In genomic region chr1:162509329-162510012, GRCm38 (mm10) we compare ENCODE assay signal across 8 mouse cellular contexts. TPM values are rescaled to one million over a fixed set of nuclear protein-coding genes. Genes with fewer than 3 reads are reported as not detected.
DNase-seq lines count a peak whose midpoint lies in the region; ATAC-seq and TF ChIP-seq lines count a peak whose summit lies in the region.

No protein-coding gene starts in this region.

- no peak for TF ChIP-seq CTCF in brain, embryonic 14.5 days (IDR thresholded peaks at IDR 0.05; ENCODE audit: borderline replicate concordance, extremely low read depth, insufficient read depth, insufficient read length)

- H3K27me3 ChIP-seq in heart, embryonic 16.5 days (ENCODE audit: control insufficient read depth, insufficient read depth, low read length) = no peaks in the 10 kb centered on the region
- H3K27me3 ChIP-seq in lung, embryonic 16.5 days (ENCODE audit: control insufficient read depth, insufficient read depth, low read depth, low read length) = no peaks in the 10 kb centered on the region

- H3K9ac ChIP-seq in heart, embryonic 16.5 days (ENCODE audit: low read length) = no peak overlapping the region
- H3K9ac ChIP-seq in lung, embryonic 16.5 days (ENCODE audit: low read length) = no peak overlapping the region

- peaks cover 8% of the 10 kb centered on the region; the same call in 1 of the 2 replicates for H3K4me1 ChIP-seq in heart, embryonic 16.5 days (ENCODE audit: control insufficient read depth, insufficient read depth, low read length)
- no peaks in the 10 kb centered on the region for H3K4me1 ChIP-seq in lung, embryonic 16.5 days (replicated peaks; ENCODE audit: control insufficient read depth, insufficient read depth, low read length)

- WGBS in heart, embryonic 16.5 days = 20% methylated on average over 12 of the region's 12 CpGs
- 36% methylated on average over 12 of the region's 12 CpGs for WGBS in lung, embryonic 16.5 days

- H3K36me3 ChIP-seq in heart, embryonic 16.5 days (ENCODE audit: control insufficient read depth, insufficient read depth) = no peaks in the 10 kb centered on the region
- H3K36me3 ChIP-seq in lung, embryonic 16.5 days (ENCODE audit: control insufficient read depth, insufficient read depth, low read length) = no peaks in the 10 kb centered on the region

- H3K4me2 ChIP-seq in heart, embryonic 16.5 days (ENCODE audit: low read depth, low read length) = no peak overlapping the region
- H3K4me2 ChIP-seq in lung, embryonic 16.5 days (ENCODE audit: low read depth, low read length) = no peak overlapping the region

- no peak overlapping the region for H3K27ac ChIP-seq in heart, embryonic 16.5 days (ENCODE audit: low read length)
- no peak overlapping the region for H3K27ac ChIP-seq in lung, embryonic 16.5 days (ENCODE audit: low read length)

- H3K9me3 ChIP-seq in heart, embryonic 16.5 days (replicated peaks; ENCODE audit: control insufficient read depth, low read length) = no peaks in the 10 kb centered on the region
- H3K9me3 ChIP-seq in lung, embryonic 16.5 days (ENCODE audit: control insufficient read depth, low read length) = no peaks in the 10 kb centered on the region

- peak; percentile 76 for ATAC-seq in frontal cortex, adult (ENCODE audit: low TSS enrichment)
- ATAC-seq in heart, embryonic 16.5 days (replicated peaks; ENCODE audit: extremely low read depth, insufficient read depth, low FRiP score) = 0 out of 2 replicates have a peak, but pooled peaks have one; percentile 70
- ATAC-seq in lung, embryonic 16.5 days (ENCODE audit: low read depth) = peak; percentile 47; the same call in 1 of the 2 replicates

- TF ChIP-seq POLR2A in brain, embryonic 14.5 days (IDR thresholded peaks at IDR 0.05; ENCODE audit: borderline replicate concordance, extremely low read depth, insufficient read depth, insufficient read length, poor library complexity, severe bottlenecking) = no peak

- no peak overlapping the region for H3K4me3 ChIP-seq in heart, embryonic 16.5 days (ENCODE audit: low read length)
- H3K4me3 ChIP-seq in lung, embryonic 16.5 days (ENCODE audit: low read length) = no peak overlapping the region

- no peak for DNase-seq in frontal cortex, postnatal 36 days (ENCODE audit: low spot score in 2 of 2)
- peak; percentile 91 for DNase-seq in 416B (ENCODE audit: low read depth)
- peak; percentile 26 for DNase-seq in brain, embryonic 14.5 days (ENCODE audit: low read depth)
- DNase-seq in spleen, adult 18-20 months = no peak
- no peak for DNase-seq in frontal cortex, postnatal 10 days (ENCODE audit: low spot score in 2 of 2)

RNA-seq across cellular contexts. Expression of gene Dnm3, which starts 31.6 kb away (rescaled TPM):
- polyA plus RNA-seq in brain, embryonic 14.5 days (2012; rRNA removed) = 27.1 and 45.3 TPM in 2 replicates
- polyA plus RNA-seq in heart, embryonic 16.5 days (2015; fragmentation: Nextera tagmentation; extraction: Ambion mirVana) = 2.0 and 3.1 TPM in 2 replicates
- 2.8 and 3.0 TPM in 2 replicates for polyA plus RNA-seq in lung, embryonic 16.5 days (2015; fragmentation: Nextera tagmentation; extraction: Ambion mirVana)

RNA-seq across cellular contexts. Expression of gene Mettl13, which starts 38.9 kb away (rescaled TPM):
- polyA plus RNA-seq in brain, embryonic 14.5 days (2012; rRNA removed) = 16.7 and 18.0 TPM in 2 replicates
- 12.9 and 13.2 TPM in 2 replicates for polyA plus RNA-seq in heart, embryonic 16.5 days (2015; fragmentation: Nextera tagmentation; extraction: Ambion mirVana)
- polyA plus RNA-seq in lung, embryonic 16.5 days (2015; fragmentation: Nextera tagmentation; extraction: Ambion mirVana) = 21.3 and 22.9 TPM in 2 replicates

Comparison
In these comparisons a context has a peak if more than half of its experiments do, and no peak if none do; other contexts are left out.
1. DNase-seq: peak in 416B (single experiment) and brain, embryonic 14.5 days (single experiment); none in frontal cortex, postnatal 36 days (0 of 2), spleen, adult 18-20 months (0 of 2) and frontal cortex, postnatal 10 days (0 of 2).
2. Peak in every context shown above with its lines, with median percentiles within 50 percentile points of each other: ATAC-seq.